Mouse (Mus musculus): ENCODE data around the gene Mast3. TPM values are rescaled to one million over a fixed set of nuclear protein-coding genes. Genes with fewer than 3 reads are reported as not detected.

Gene Mast3
- total and polyA plus RNA-seq, 3 experiments, result 18.9 to 91.7 (median 20.5) TPM

- no peak for DNase-seq
Observed at GRCm38 (mm10) chr8:70746676-70747075, 58.2 kb downstream of the Mast3 start.

GRCm38 (mm10) chr8:70745691-70746220, 59.1 kb downstream of the Mast3 start:
- DNase-seq, result no peak

- DNase-seq, result no peak
Observed at GRCm38 (mm10) chr8:70744806-70745205, 60.0 kb downstream of the Mast3 start.

GRCm38 (mm10) chr8:70743656-70744590, 60.9 kb downstream of the Mast3 start:
- DNase-seq, result peak; percentile 85

- no peak for DNase-seq
Observed at GRCm38 (mm10) chr8:70742981-70743655, 61.7 kb downstream of the Mast3 start.

- no peak for DNase-seq
Observed at GRCm38 (mm10) chr8:70742176-70742575, 62.7 kb downstream of the Mast3 start.

- no peak for DNase-seq
Observed at GRCm38 (mm10) chr8:70741661-70742060, 63.2 kb downstream of the Mast3 start.

- no peak for DNase-seq
Observed at GRCm38 (mm10) chr8:70738211-70738610, 66.6 kb downstream of the Mast3 start.

GRCm38 (mm10) chr8:70737705-70738104, 67.1 kb downstream of the Mast3 start:
- no peak for DNase-seq

- no peak for DNase-seq
Observed at GRCm38 (mm10) chr8:70730956-70731355, 73.9 kb downstream of the Mast3 start.

GRCm38 (mm10) chr8:70729808-70730475, 74.9 kb downstream of the Mast3 start:
- DNase-seq, result no peak

Small RNA genes within 50 kb of the gene (microRNA-seq; reads per million reads assigned to microRNA genes)
- 1.1 to 1.7 reads per million in 2 experiments for gene Mir7240

Other genes with a start within 250 kb of the Mast3 start
- 100 to 1,000 TPM; 103 to 199 TPM for gene Isyna1, start 210.7 kb downstream of the Mast3 start, total RNA-seq (2021)
- gene Isyna1, start 210.7 kb downstream of the Mast3 start, polyA plus RNA-seq (2012; rRNA removed), result 344 and 376 TPM in 2 replicates
- gene Ssbp4, start 196.2 kb downstream of the Mast3 start, total RNA-seq (2021), result 100 to 1,000 TPM in 1 of 2 experiments, 10 to 100 TPM in 1; 76.2 to 110 TPM
- 476 and 593 TPM in 2 replicates for gene Ssbp4, start 196.2 kb downstream of the Mast3 start, polyA plus RNA-seq (2012; rRNA removed)
- gene Lrrc25, start 188.9 kb downstream of the Mast3 start, total RNA-seq (2021), result 1 to 10 TPM; 1.8 to 3.6 TPM
- 8.4 and 11.1 TPM in 2 replicates for gene Lrrc25, start 188.9 kb downstream of the Mast3 start, polyA plus RNA-seq (2012; rRNA removed)
- 10 to 100 TPM in 1 of 2 experiments, 1 to 10 TPM in 1; 1.3 to 44.6 TPM for gene Gdf15, start 172.6 kb downstream of the Mast3 start, total RNA-seq (2021)
- 18.5 and 22.2 TPM in 2 replicates for gene Gdf15, start 172.6 kb downstream of the Mast3 start, polyA plus RNA-seq (2012; rRNA removed)
- 100 to 1,000 TPM; 115 to 127 TPM for gene Pgpep1, start 144.7 kb downstream of the Mast3 start, total RNA-seq (2021)
- gene Pgpep1, start 144.7 kb downstream of the Mast3 start, polyA plus RNA-seq (2012; rRNA removed), result 115 and 117 TPM in 2 replicates
- 10 to 100 TPM; 65.2 to 88.5 TPM for gene Lsm4, start 131.8 kb downstream of the Mast3 start, total RNA-seq (2021)
- gene Lsm4, start 131.8 kb downstream of the Mast3 start, polyA plus RNA-seq (2012; rRNA removed), result 81.3 and 112 TPM in 2 replicates
- gene Jund, start 106.1 kb downstream of the Mast3 start, total RNA-seq (2021), result 100 to 1,000 TPM; 214 to 246 TPM
- gene Jund, start 106.1 kb downstream of the Mast3 start, polyA plus RNA-seq (2012; rRNA removed), result 1,009 and 1,256 TPM in 2 replicates
- under 1 TPM in 1 of 2 experiments, not detected in 1; 0.12 TPM for gene Iqcn, start 101.6 kb downstream of the Mast3 start, total RNA-seq (2021)
- gene Iqcn, start 101.6 kb downstream of the Mast3 start, polyA plus RNA-seq (2012; rRNA removed), result 0.25 and 0.28 TPM in 2 replicates
- under 1 TPM in 1 of 2 experiments, not detected in 1; 0.69 TPM for gene Gm3336, start 86.5 kb downstream of the Mast3 start, total RNA-seq (2021)
- 0.51 and 0.97 TPM in 2 replicates for gene Gm3336, start 86.5 kb downstream of the Mast3 start, polyA plus RNA-seq (2012; rRNA removed)
- gene Pde4c, start 81.3 kb downstream of the Mast3 start, total RNA-seq (2021), result 1 to 10 TPM in 1 of 2 experiments, under 1 TPM in 1; 0.76 to 1.0 TPM
- gene Pde4c, start 81.3 kb downstream of the Mast3 start, polyA plus RNA-seq (2012; rRNA removed), result 2.9 and 3.3 TPM in 2 replicates
- gene Rab3a, start 50.4 kb downstream of the Mast3 start, total RNA-seq (2021), result 10 to 100 TPM; 49.1 to 85.5 TPM
- gene Rab3a, start 50.4 kb downstream of the Mast3 start, polyA plus RNA-seq (2012; rRNA removed), result 141 and 152 TPM in 2 replicates
- 100 to 1,000 TPM; 108 to 132 TPM for gene Mpv17l2, start 44.1 kb downstream of the Mast3 start, total RNA-seq (2021)
- 359 and 417 TPM in 2 replicates for gene Mpv17l2, start 44.1 kb downstream of the Mast3 start, polyA plus RNA-seq (2012; rRNA removed)
- gene Pik3r2, start 28.3 kb downstream of the Mast3 start, total RNA-seq (2021), result 10 to 100 TPM; 37.2 to 49.0 TPM
- gene Pik3r2, start 28.3 kb downstream of the Mast3 start, polyA plus RNA-seq (2012; rRNA removed), result 296 and 305 TPM in 2 replicates
- under 1 TPM in 1 of 2 experiments, not detected in 1; 0.10 TPM for gene Il12rb1, start 3.4 kb upstream of the Mast3 start, total RNA-seq (2021)
- 0.28 and 0.41 TPM in 2 replicates for gene Il12rb1, start 3.4 kb upstream of the Mast3 start, polyA plus RNA-seq (2012; rRNA removed)
- gene Arrdc2, start 34.7 kb upstream of the Mast3 start, total RNA-seq (2021), result 10 to 100 TPM in 1 of 2 experiments, 1 to 10 TPM in 1; 9.0 to 10.8 TPM
- 60.7 and 72.6 TPM in 2 replicates for gene Arrdc2, start 34.7 kb upstream of the Mast3 start, polyA plus RNA-seq (2012; rRNA removed)
- 1 to 10 TPM; 1.6 to 5.0 TPM for gene Kcnn1, start 58.2 kb upstream of the Mast3 start, total RNA-seq (2021)
- 10.0 and 12.9 TPM in 2 replicates for gene Kcnn1, start 58.2 kb upstream of the Mast3 start, polyA plus RNA-seq (2012; rRNA removed)
- 10 to 100 TPM; 65.0 TPM for gene Ccdc124, start 68.9 kb upstream of the Mast3 start, total RNA-seq (2021)
- gene Ccdc124, start 68.9 kb upstream of the Mast3 start, polyA plus RNA-seq (2012; rRNA removed), result 52.5 and 58.3 TPM in 2 replicates
- under 1 TPM in 1 of 2 experiments, not detected in 1; 0.10 TPM for gene Slc5a5, start 87.7 kb upstream of the Mast3 start, total RNA-seq (2021)
- 0.12 and 0.26 TPM in 2 replicates for gene Slc5a5, start 87.7 kb upstream of the Mast3 start, polyA plus RNA-seq (2012; rRNA removed)
- gene Rpl18a, start 92.4 kb upstream of the Mast3 start, total RNA-seq (2021), result 1,000 to 10,000 TPM; 1,392 to 1,465 TPM
- gene Rpl18a, start 92.4 kb upstream of the Mast3 start, polyA plus RNA-seq (2012; rRNA removed), result 4,067 and 4,322 TPM in 2 replicates
- gene Map1s, start 100.9 kb upstream of the Mast3 start, total RNA-seq (2021), result 10 to 100 TPM; 30.7 to 35.6 TPM
- gene Map1s, start 100.9 kb upstream of the Mast3 start, polyA plus RNA-seq (2012; rRNA removed), result 100 and 105 TPM in 2 replicates